Mouse (Mus musculus) lung, postnatal 36 days (tissue): ENCODE data around the gene Plcg1.
A peak's percentile ranks its signal among the peaks of the same experiment; 100 is the strongest.

ENCODE experiments used
- DNase-seq: peaks from one replicate; pipeline ENCODE4 v3.0.0; 2022; ENCODE audit warnings: mixed read lengths

Gene Plcg1

DNA sequence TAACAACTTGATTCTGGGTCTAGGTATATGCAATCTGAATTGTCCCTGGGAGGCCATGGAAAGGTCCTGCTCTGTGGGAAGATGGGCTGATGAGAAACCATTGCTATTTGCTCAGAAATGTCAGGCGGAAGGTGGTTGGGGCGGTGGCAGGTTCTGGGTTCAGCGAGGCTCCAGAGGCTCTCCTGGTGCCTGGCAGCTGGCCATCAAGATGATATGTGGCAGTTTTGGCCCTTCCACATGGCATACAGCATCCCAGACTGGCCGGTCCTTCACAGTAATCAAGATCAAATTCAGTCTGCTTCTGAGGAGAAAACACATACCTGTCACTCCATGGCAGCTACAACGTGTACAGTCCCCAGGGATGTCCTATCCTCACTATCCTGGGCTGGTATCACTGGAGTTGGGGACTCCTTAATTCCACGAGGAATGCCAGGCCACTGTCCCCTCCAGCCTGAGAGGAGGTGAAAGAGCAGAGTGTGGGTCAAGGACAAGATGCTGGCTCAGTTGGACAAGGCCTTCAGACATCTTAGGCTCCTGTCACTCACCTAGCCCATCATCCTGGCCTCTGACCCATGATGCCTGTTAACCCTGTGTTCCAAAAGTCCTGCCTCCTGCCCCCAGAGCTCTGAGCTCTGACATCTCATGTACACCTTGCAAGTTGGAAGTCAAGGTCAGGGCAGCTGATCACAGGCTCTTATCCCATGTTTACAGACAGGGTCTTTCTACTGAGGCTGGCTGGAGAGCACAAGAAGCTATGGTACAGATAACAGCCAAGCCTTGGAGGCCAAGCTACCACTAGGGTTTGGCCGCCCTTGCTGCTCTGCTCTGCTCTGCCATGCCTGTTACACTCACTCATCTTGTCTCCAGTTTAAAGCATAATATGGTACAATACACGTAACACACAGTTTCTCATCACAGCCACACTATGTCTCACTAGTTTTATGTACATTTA is 40.5 kb downstream of the Plcg1 start:
- no peak for DNase-seq

DNA sequence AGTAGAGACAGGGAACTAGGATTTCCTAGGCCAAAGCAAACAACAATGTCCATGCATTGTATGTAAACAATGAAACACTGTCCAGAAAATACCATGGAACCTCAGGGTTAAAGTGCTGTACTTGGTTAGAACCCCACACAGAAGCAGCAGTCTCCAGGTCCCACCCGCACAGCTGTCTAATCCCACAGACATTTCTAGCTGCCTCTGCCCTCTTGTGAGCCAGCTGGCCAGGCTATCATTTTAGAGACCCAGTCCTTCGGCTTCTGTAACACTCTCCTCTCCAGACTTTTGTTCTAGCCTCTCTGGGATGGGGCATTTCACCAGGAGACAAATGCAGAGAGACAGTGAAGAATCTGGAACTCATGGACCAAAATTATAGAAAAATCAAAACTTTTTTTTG is 46.9 kb downstream of the Plcg1 start:
- no peak for DNase-seq

DNA sequence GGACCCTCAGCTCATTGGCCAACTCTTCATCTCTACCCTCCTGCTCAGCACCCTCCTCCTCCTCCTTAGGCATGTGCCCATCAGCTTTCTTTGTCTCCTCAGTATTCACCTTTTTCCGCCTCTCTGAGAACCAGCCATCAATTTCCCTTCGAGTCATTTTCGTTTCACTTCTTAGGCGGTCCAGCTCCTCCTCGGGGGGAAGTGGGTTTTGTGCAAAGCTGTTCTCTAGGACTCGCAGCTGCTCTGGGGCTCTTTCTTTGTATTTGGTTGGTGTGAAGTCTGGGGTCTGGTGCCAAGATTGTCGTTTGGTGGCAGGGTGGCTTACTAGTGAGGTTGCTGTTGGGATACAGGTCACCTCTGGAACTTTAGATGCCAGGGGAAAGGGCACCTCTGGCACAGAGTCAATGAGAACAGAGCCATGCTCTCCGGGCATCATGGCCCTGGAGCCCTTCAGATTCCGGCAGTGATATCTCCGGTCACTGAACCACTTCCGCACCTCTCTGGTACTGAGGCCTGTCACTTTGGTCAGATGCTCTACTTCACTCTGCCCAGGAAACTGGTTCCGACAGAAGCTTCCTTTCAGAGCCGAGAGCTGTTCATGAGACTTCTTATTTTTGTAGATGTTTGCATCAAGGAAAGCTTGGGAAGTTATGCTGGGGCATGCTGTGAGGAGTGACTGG is 49.2 kb downstream of the Plcg1 start:
- no peak for DNase-seq

DNA sequence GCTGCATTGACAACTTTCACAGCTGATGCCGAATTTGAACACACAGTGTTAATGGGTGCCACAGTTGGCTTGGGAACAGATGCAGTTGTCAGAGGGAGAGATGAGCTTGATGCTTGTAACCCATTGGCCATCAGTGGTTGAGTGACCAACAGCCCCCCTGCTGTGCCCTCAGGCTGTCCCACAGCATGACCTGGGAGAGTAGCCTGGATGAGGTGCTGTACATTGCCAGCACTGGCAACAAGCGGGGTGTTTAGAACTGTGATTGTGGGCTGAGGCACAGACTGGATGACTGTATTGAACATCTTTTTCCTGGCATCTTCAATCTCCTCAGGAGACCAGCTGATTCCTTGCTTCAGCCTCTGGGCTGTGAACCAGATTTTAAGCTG is 49.7 kb downstream of the Plcg1 start:
- DNase-seq: no peak

DNA sequence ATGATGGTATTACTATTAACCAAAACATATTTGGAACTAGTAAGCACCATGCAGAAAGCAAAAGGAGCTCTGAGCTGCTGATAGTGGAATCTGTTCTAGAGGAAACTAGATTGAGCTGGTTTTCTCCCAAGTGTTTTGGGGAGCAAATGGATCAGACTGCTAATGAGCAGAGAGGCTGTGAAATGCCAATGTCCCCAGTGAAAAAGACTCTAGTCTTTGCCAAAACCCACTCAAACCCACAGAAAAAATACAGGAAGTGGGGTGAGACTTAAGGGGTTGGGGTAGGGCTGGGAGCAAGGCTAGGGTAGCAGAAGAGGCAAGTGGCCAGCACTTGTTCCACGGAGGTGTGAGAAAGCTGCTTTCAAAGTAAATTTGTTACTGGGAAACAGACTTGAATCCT is 55.2 kb downstream of the Plcg1 start:
- no peak for DNase-seq

DNA sequence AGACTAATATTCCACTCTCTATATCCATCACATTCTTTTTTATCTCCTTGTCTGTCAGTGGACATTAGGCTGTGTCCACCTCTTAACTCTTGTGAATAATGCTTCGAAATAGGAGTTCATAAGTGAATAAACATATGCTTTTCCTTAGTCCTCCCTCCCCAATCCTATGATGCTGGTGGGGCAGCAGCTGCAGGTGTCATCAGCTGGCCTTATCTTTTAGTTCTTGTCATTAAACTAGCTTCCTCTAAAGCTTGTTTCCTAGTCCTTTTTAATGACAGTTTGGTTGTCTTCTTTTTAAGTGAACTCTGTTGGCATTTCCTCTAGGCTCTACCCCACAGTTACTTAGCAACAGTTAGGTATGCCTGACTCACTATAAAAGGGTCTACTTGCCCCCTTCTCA is 57.9 kb downstream of the Plcg1 start:
- DNase-seq: no peak

DNA sequence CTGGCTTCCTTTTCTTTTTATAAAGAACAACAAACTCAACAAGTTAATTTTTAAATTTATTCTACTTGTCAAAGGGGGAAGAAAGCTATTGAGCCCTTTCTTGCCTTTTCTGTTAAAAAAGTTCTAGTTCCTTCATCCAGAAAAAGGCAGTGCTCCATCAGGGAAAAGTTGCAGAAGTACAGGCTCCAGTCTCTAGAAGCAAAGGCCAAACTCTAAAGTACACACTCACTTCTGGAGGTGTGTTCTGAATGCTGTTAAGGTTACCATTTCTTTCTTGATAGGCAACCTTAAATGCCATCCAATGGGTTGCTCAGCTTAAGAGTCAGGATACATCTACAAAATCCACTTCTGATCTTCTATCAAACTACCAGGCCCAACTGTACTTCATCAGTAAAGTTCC is 58.6 kb downstream of the Plcg1 start:
- DNase-seq: no peak

DNA sequence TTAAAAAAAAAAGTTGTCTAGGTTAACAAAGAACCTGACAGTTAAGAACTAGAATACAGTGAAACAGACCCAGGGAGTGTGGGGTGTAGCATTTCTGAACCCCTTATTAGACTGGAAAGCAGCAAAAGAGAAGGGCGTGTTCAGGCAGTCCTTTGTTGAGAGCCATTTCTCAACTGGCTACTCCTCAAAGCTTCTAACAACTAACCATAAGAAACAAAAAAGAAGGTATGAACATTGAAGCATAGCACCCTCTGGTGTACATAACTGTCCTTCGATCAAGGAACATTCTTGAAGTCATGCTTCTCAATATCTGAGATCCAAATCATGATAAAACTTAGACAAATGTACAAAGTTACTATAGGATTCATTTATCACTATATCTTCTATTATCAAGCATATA is 62.0 kb downstream of the Plcg1 start:
- peak; percentile 78 for DNase-seq

DNA sequence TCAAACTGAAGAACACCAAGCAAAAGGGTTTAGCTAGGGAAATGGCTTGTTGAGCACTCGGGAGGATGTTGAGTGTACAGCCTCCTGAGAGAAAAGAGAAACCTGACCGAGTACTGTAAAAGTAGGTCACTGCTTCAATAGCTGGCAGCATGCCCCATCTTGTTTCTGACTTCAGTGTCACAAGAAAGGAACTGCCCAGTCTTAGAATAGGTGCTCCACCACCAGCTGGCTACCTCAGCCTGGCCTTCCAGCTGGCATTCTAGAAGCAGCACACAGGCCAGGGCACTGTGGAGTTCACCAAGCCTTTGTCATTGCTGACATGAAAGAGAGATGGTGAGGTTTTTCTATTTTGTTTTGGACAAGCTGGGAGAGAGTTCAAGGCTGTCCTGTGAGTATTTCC is 65.9 kb downstream of the Plcg1 start:
- peak; percentile 89 for DNase-seq

DNA sequence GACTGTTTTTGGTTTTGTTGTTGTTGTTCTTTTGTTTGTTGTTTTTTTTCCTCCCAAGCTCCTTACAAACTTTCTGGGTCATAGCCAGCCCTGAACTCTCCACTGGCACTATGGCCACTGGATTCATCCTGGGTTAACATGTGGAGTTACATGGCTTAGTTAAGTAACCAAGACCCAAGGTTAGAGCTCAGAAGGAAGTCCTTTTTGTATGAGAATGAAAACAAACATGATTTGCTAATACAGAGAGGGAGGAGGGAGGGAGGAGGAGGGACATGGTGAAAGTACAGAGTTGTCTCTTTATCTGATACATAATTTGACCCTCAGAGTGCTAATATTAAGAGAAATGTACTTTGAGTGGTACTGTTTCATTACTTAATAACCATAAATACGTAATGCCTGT is 67.1 kb downstream of the Plcg1 start:
- DNase-seq: peak; percentile 26

DNA sequence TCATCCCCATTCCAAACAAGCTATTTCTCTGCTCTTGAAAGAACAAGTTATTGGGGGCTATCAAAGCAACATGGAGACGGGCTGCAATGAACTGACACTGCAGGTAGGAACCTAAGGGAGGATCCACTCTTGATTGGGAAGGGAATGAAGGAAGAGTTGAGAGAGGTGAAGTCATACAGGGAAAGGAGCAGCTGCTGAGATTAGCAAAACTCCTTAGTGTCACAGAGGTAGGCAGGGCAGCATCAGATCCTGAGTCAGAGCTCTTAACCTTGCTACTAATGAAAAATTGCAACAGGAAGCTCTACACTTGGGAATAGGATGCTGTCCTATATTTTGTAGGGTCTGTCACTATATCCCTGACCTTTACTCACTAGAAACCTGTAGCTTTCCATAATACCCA is 69.9 kb downstream of the Plcg1 start:
- DNase-seq: no peak

DNA sequence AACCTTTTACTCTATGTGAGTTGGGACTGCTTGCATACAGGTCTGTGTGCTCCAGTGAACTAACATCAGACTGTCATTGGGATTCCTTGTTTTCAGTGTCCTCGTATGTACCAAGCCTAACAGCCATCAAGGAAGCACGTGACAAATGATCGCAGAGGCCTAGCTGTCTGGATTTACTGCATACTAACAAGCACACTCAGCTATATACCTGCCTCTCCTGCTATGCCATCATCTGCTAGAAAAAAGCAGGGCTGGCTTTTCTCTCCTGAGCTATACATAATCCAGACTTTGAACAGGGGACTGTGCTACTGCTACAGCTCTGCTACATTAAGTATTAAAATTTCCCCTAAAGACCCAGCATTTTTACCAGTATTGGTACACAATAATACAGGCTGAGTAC is 71.2 kb downstream of the Plcg1 start:
- no peak for DNase-seq

DNA sequence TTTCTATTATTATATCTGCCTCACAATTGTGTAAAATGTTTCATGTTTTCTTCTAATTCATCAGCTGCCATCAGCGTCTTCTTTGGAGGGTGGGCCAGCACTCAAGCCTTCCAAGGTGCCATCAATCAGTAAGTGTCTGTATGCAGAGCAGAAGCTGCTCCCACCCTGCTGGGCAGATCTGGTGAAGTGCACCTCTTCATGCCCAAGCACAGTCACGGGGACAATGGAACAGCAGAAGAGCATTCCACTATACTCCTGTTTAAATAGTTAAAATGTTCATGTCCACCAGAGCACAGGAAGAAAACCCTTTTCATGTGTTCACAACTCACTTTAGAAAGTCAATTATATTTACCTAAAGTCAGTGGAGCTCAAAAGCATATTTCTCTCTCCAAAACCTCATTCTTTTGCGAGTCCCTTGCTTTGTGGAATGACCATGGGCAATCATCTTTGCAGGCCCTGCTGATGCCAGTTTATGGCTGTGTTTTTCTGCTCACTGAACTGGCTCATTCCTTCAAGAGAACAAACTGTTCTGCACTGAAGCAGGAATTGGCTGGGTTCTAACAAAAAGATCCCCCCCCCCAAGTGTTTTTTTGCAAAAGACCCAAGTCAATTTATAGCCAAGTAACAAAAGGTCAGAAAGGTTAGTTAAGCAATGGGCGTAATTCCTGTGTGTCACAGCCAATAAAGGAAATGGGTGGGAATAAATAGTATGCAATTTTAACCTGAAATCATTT is 73.9 kb downstream of the Plcg1 start:
- DNase-seq: peak; percentile 75

DNA sequence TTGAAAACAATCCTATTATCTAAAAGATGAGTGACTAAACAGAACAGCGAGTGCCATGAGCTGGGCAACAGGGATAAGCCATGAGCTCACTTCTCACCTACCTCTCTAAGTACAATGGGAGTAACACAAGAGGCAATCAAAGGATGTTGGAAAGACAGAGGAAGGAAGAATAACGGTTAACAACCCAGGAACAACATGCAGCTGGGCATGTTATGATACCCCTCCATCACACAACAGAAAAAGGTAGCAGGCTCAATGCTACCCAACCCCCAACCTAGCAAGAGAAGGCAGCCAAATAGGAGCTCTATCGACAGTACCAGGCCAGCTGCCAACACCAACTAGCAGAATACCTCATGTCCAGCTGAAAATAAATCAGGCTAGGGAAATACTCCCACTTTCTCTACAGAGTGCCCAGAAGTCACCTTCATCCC is 75.0 kb downstream of the Plcg1 start:
- DNase-seq: peak; percentile 75

DNA sequence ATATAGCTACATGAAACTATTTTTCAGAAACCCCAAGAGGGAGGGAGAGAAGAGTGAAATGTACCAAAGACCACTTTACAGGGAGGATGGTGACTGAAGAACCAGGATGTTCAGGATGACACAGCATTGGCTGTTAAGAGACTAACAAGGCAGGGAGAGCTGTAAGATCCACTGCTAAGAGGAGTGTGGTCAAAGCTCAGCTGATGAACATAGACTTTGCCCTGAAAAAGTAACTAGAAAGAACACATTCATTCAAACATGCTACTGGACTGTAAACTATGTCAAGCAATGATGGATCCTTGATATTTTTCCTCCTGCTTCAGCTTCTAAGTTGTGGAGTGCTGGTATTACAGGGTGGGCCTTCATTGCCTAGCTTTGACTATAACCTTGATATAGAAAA is 79.3 kb downstream of the Plcg1 start:
- DNase-seq: no peak

DNA sequence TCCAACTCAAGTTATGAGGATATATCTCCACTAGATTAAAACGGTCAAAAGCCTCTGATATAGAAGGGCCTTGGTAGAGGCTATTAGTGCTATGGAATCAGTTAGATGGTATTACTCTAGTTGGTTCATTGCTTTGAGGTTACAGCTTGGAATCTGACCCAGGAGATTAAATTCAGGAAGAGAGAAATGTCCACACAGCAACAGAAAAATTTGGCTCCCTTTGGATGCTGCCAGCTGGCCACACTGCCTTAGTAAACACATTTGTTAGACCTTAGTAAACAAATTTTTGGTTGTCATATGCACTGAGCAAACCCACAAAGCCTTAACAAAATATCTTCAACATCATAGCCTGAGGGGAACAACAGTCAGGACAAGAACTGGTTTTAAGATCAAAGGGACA is 79.7 kb downstream of the Plcg1 start:
- DNase-seq: no peak
